Mouse (Mus musculus) erythroblast, embryonic 14.5 days (primary cell): ENCODE data around the gene Akap2.

Experiments
- GATA1 ChIP-seq: IDR thresholded peaks from 2 replicates; pipeline ENCODE4 v1.6.1; 2012; ENCODE audit warnings: low read length, inconsistent platforms, mixed read lengths
- TAL1 ChIP-seq: IDR thresholded peaks from 3 replicates; pipeline ENCODE4 v1.6.1; 2012; ENCODE audit warnings: low read length, inconsistent platforms, mixed read lengths

DNA sequence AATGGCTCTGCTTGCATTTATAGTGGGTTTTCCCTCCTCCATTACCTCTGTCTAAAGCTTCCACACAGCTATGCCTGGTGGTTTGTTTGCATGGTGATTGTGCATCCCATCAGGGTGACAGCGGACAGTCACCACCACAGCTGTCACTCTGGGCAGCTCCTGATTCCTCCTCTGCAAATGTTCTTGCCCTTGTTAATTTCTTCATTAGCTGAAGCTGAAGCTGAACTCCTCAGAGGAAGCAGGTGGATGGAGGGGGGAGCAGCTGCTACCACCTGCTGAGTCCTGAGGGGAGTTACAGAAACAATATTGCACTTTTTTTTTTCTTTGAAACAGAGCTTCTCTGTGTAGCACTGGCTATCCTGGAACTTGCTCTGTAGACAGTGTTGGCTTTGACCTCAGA lies 94.6 kb downstream of the Akap2 start:
- TF ChIP-seq GATA1 (no peak), TAL1 (no peak)
